Mouse (Mus musculus) spleen, postnatal 4 days (tissue): Measurements from ENCODE around the gene Elk1.

Source experiments
- DNase-seq, 2 experiments: peaks; one replicate each; pipeline ENCODE4 v3.0.0; 2022; ENCODE audit warnings: low spot score in 2 of 2

The Elk1 gene

GRCm38 (mm10) chrX:20950191-20950880 is at the start of gene Elk1:
Elk1 (minus strand) TSS chrX:20950608.
- DNase-seq: peak; percentile 77 to 83

- DNase-seq: no peak
Observed at GRCm38 (mm10) chrX:20980901-20981300, 30.5 kb upstream of the Elk1 start.

- peak; percentile 84 to 87 for DNase-seq
Observed at GRCm38 (mm10) chrX:20961477-20962378, 11.3 kb upstream of the Elk1 start, which contains the start of gene Uxt. Uxt (minus strand) TSS chrX:20962017.

DNA sequence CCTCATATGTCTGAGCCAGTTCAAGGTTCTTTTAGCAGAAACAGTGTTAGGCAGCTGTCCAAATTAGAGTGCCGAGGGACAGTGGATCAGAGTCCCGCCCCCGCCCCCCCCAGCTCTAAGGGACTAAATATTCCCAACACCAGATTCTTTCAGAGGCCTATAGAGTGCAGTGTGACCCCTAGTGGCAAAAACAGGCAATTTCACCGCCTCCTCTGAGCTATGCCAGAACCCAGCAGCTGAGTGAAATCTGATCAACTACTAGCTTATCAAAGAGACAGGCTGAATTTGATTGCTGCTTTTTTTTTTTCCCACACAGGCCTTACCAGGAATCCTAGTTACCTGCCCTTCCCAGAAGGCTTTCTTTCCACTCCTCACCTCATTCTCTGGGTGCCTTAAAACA is 4.4 kb downstream of the Elk1 start:
- peak; percentile 22 to 64 for DNase-seq

DNA sequence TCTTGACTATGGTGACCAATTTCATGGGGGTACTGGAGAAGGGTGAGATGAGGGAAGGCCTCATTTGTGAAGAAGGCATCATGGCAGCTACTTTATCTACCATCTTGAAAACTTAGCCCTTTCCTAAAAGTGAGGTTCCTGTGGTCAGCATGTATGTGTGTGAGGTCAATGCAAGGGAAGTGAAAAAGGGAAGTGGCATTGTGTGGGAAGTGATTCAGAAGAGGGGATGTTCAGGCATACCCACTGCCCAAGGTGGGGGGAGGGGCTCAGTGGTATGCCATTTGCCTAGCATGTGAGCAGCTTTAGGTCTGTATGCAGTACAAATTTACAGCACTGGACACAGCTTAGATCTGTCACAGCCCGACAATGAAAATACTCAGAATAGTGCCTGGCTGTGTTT is 18.4 kb downstream of the Elk1 start:
- peak; percentile 50 to 69 for DNase-seq

GRCm38 (mm10) chrX:20931364-20931763 is 19.0 kb downstream of the Elk1 start, which contains the start of gene Cfp:
Cfp (minus strand) TSS chrX:20931555.
- peak in 1 of 2 experiments; percentile 11 for DNase-seq

DNA sequence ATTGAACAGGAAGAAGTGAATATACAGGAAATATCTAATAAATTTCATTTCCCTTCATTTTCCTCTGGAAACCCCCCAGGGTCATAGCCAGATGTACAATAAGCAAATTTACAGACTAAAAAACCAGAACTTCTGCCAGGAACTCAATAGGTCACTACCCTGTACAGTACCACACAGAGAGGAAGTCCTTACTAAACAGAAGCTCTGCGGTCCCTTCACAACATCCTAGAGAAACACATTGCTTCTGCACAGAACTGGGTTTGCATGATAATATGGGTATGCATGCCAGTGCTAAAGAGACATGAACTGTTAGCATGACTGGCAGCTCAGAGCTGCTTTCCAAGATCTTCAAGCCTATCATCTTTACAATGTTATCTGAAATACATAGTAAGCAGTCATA is 20.5 kb downstream of the Elk1 start:
- no peak for DNase-seq

- DNase-seq: no peak
Observed at GRCm38 (mm10) chrX:20924976-20925375, 25.4 kb downstream of the Elk1 start.

DNA sequence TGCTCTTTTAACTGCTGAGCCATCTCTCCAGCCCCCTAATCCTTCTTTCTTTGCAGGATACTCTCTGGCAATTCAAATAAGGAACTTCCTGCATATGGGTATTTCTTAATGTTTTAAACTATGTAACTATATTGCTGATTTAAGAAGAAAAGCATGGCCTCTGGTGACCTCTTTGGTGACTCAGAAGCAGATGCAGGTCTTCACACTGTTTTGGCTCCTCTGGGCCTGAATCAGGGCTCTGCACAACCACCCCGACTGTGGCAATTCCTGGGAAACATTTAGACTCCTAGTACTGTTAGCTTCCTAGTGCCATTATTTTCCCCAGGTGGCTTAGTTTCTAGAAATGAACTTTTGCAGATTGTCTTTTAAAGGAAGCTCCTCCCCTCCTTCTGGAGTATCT is 26.9 kb downstream of the Elk1 start:
- DNase-seq: no peak

DNA sequence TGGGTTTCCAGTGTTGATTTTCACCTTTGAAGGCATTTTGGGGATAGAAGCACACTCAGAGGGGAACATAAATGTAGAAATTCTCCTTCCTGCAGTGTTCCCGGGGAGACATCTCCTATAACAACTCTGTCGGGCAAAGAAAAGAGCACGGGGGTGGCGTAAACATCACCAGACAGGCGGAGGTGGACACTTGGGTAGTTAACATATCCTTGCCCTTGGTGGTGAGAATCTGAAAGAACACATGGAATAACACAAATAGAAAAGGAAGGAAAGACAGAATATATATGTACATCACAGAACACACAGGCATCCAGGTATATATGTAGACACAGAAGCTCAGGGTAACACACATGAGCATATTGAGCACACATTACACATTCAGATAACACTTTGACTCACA is 29.0 kb downstream of the Elk1 start:
- no peak for DNase-seq

DNA sequence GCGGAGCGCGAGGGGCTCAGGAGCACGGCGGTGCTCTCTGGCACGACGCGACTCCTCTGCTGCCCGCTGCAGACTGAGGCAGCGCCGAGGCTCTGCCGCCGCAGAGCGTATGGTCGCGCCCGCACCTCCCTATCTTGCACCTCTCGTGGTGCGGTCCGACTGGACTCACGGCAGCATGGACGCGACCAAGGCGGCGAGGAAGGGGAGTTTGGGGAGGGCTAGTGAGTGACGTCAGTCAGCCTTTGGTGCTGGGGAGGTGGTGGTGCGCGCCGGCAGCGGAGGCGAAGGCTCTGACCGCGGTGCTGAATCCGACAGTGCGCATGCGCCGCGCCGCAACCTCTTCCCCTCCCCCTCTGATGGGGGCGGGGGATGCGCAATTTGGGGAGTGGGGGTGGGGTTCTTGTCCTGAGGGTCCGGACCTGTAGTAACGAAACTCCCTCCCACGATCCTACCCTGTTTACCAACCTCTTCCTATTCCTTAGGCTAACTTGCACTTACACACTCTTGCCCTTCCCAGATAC is 29.5 kb downstream of the Elk1 start, which contains the start of gene Syn1:
Gene Syn1 (minus strand): TSS at position 161 of the 521 bp plus-strand sequence.
- peak; percentile 49 to 73 for DNase-seq

DNA sequence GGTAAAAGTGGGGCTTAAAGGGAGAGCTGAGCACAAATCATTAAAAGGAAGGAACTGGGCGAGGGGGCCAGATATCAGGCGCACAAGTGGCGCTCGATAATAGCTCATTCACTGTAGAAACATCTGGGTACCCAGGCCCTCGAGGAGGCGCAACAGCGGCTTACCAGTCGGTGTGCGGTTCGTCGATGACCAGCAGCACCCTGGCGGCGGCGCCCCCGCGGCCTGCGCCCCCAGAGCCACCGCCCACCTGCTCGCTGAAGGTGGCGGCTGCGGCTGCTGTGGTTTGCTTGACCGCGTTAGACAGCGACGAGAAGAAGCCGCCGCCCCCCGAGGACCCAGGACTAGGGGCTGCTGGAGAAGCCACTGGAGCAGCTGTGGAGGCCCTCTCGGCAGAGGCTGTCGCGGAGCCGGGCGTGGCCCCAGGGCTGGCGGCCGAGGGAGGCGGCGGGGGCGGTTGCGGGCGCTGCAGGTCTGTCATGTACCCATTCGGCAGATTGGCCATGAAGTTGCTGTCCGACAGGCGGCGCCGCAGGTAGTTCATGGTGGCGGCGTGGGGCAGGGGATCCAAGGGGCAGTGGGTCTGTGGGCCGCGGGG is 30.1 kb downstream of the Elk1 start:
- DNase-seq: peak; percentile 11 to 62

DNA sequence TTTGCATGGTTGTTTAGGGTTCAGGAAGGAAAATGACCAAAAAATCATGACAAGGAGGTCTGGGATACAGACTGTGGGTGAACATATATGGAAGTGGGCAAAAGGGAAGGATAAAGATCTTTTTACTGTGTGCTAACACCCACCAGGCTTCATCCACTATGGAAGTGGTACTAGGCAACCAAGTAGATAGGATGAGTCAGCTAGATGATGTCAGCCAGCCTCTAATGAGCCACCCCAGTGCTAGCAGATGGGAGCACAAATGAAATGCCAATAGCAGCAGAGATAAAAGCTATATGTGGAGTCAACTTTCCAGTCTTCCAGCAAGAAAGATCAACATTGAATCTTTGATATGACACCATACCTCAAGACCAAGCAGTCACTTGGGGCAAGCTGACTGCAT is 35.3 kb downstream of the Elk1 start:
- DNase-seq: peak in 1 of 2 experiments; percentile 13

DNA sequence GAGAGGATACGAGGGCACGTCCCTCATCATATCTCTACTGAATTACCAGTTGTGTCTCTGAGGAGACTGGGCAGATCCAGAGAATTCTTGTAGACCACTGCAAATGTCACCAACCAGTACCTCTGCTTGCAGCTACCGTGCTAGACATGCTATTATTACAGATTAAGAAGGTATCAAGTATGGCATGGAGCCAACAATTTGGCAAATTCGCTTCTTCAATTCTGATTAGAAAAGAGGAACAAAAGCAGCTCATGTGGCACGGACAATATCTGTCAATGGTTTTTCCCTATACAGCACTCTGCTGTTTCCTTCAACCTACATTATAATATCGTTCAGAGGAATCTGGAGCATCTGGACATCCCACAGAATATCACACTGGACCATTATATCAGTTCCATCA is 36.7 kb downstream of the Elk1 start:
- DNase-seq: no peak

- no peak for DNase-seq
Observed at GRCm38 (mm10) chrX:20910074-20910473, 40.3 kb downstream of the Elk1 start.
